Mouse (Mus musculus) neural tube, embryonic 11.5 days (tissue): ENCODE measurements around the gene Gm49387. TPM values are rescaled to one million over a fixed set of nuclear protein-coding genes. Genes with fewer than 3 reads are reported as not detected.

ENCODE experiments used
- ATAC-seq: fragments of 200-750 bp; cut with Nextera tagmentation; 2 replicates; pipeline ENCODE4 v1.8.0; 2017; ENCODE audit warnings: moderate number of reproducible peaks, mild to moderate bottlenecking, moderate TSS enrichment, moderate library complexity; ENCODE audit not compliant: insufficient read depth, low FRiP score, low TSS enrichment
- DNase-seq: peaks from one replicate; pipeline ENCODE4 v3.0.0-alpha.2; 2015; ENCODE audit warnings: low spot score
- H3K27ac ChIP-seq: fragments of 300-500 bp; sonication (generic); 2 replicates; pipeline ENCODE4 v1.5.1; 2014; ENCODE audit warnings: low read depth, mild to moderate bottlenecking, low read length
- H3K27me3 ChIP-seq: fragments of 300-500 bp; sonication (generic); 2 replicates; pipeline ENCODE4 v1.6.1; 2014; ENCODE audit warnings: mild to moderate bottlenecking, low read length, mixed read lengths; ENCODE audit not compliant: control insufficient read depth, insufficient read depth
- H3K36me3 ChIP-seq: fragments of 300-500 bp; sonication (generic); 2 replicates; pipeline ENCODE4 v1.6.1; 2014; ENCODE audit warnings: mild to moderate bottlenecking, low read length, moderate library complexity, mixed read lengths; ENCODE audit not compliant: control insufficient read depth, insufficient read depth
- H3K4me1 ChIP-seq: fragments of 300-500 bp; sonication (generic); 2 replicates; pipeline ENCODE4 v1.6.1; 2014; ENCODE audit warnings: low read length, mixed read lengths; ENCODE audit not compliant: control insufficient read depth, insufficient read depth
- H3K4me2 ChIP-seq: fragments of 300-500 bp; sonication (generic); 2 replicates; pipeline ENCODE4 v1.6.1; 2014; ENCODE audit warnings: low read depth, mild to moderate bottlenecking, moderate library complexity
- H3K4me3 ChIP-seq: fragments of 300-500 bp; sonication (generic); 2 replicates; pipeline ENCODE4 v1.5.1; 2014; ENCODE audit warnings: low read depth, low read length
- H3K9ac ChIP-seq: fragments of 300-500 bp; sonication (generic); 2 replicates; pipeline ENCODE4 v1.6.1; 2014; ENCODE audit warnings: mild to moderate bottlenecking, low read length
- H3K9me3 ChIP-seq: fragments of 300-500 bp; sonication (generic); 2 replicates; pipeline ENCODE4 v1.6.1; 2016; ENCODE audit warnings: low read length; ENCODE audit not compliant: control insufficient read depth
- WGBS: fragments of 180-500 bp; shearing (Covaris S2); extraction: QIAGEN DNeasy Blood & Tissue Kit; methylation state at CpG from one replicate; pipeline ENCODE4 v1.1.7; 2014; 5-methylcytosine and 5-hydroxymethylcytosine counted together
- polyA plus RNA-seq: library from polyadenylated mRNA; unstranded; fragments of >200 nt; fragmentation: Nextera tagmentation; extraction: Ambion mirVana; gene quantifications from 2 replicates; pipeline ENCODE4 v1.2.1, GENCODE M21; 2014

Gene Gm49387
- polyA plus RNA-seq, 1 experiment from 2014 or later: not detected

GRCm38 (mm10) chr14:31576846-31577697 lies 63.6 kb downstream of the Gm49387 start:
- no peak for ATAC-seq
- no peak for DNase-seq

GRCm38 (mm10) chr14:31575866-31576265 lies 64.8 kb downstream of the Gm49387 start:
- no peak for ATAC-seq
- Histone ChIP-seq H3K4me3 (no peak overlapping the region), H3K4me1 (no peaks in the 10 kb centered on the region), H3K4me2 (no peak overlapping the region), H3K9me3 (no peaks in the 10 kb centered on the region), H3K27ac (no peak overlapping the region), H3K27me3 (no peaks in the 10 kb centered on the region), H3K9ac (no peak overlapping the region), H3K36me3 (no peaks in the 10 kb centered on the region)
- DNase-seq: no peak
- 79% methylated on average over 9 of the region's 9 CpGs for WGBS

More at GRCm38 (mm10) chr14:31576846-31577697, 63.6 kb downstream of the Gm49387 start:
- 52% methylated on average over 10 of the region's 10 CpGs for WGBS
- H3K27ac ChIP-seq: no peak overlapping the region
- no peaks in the 10 kb centered on the region for H3K4me1 ChIP-seq
- no peak overlapping the region for H3K4me3 ChIP-seq
- H3K27me3 ChIP-seq: no peaks in the 10 kb centered on the region
- no peaks in the 10 kb centered on the region for H3K36me3 ChIP-seq
- H3K9me3 ChIP-seq: no peaks in the 10 kb centered on the region
- H3K4me2 ChIP-seq: no peak overlapping the region
- H3K9ac ChIP-seq: no peak overlapping the region

GRCm38 (mm10) chr14:31574903-31575665 lies 65.6 kb downstream of the Gm49387 start:
- Histone ChIP-seq H3K4me3 (no peak overlapping the region), H3K36me3 (no peaks in the 10 kb centered on the region), H3K4me2 (no peak overlapping the region), H3K27me3 (no peaks in the 10 kb centered on the region), H3K9me3 (no peaks in the 10 kb centered on the region), H3K9ac (no peak overlapping the region), H3K4me1 (no peaks in the 10 kb centered on the region), H3K27ac (no peak overlapping the region)
- 91% methylated on average over 18 of the region's 18 CpGs for WGBS
- ATAC-seq (no peak), DNase-seq (no peak)

GRCm38 (mm10) chr14:31572561-31573175 lies 68.0 kb downstream of the Gm49387 start:
- H3K4me2 ChIP-seq: no peak overlapping the region
- H3K36me3 ChIP-seq: no peaks in the 10 kb centered on the region
- no peak for DNase-seq
- H3K9me3 ChIP-seq: no peaks in the 10 kb centered on the region
- no peak overlapping the region for H3K9ac ChIP-seq
- ATAC-seq: no peak
- no peak overlapping the region for H3K4me3 ChIP-seq
- H3K27me3 ChIP-seq: no peaks in the 10 kb centered on the region
- H3K4me1 ChIP-seq: no peaks in the 10 kb centered on the region
- no peak overlapping the region for H3K27ac ChIP-seq
- WGBS: 89% methylated on average over 9 of the region's 9 CpGs

GRCm38 (mm10) chr14:31571419-31571818 lies 69.3 kb downstream of the Gm49387 start:
- Histone ChIP-seq H3K36me3 (no peaks in the 10 kb centered on the region), H3K4me1 (no peaks in the 10 kb centered on the region), H3K27me3 (no peaks in the 10 kb centered on the region), H3K27ac (no peak overlapping the region), H3K4me3 (no peak overlapping the region), H3K4me2 (no peak overlapping the region), H3K9me3 (no peaks in the 10 kb centered on the region), H3K9ac (no peak overlapping the region)
- 89% methylated on average over 5 of the region's 5 CpGs for WGBS
- ATAC-seq (no peak), DNase-seq (no peak)

GRCm38 (mm10) chr14:31570131-31570951 lies 70.3 kb downstream of the Gm49387 start:
- WGBS: 71% methylated on average over 6 of the region's 6 CpGs
- Histone ChIP-seq H3K27me3 (no peaks in the 10 kb centered on the region), H3K4me1 (no peaks in the 10 kb centered on the region), H3K36me3 (no peaks in the 10 kb centered on the region), H3K9ac (no peak overlapping the region), H3K27ac (no peak overlapping the region), H3K4me3 (no peak overlapping the region), H3K9me3 (no peaks in the 10 kb centered on the region), H3K4me2 (no peak overlapping the region)
- DNase-seq: no peak
- ATAC-seq: no peak

GRCm38 (mm10) chr14:31569151-31569631 lies 71.5 kb downstream of the Gm49387 start:
- 65% methylated on average over 7 of the region's 7 CpGs for WGBS
- H3K27me3 ChIP-seq: no peaks in the 10 kb centered on the region
- H3K27ac ChIP-seq: no peak overlapping the region
- ATAC-seq: no peak
- no peak for DNase-seq
- no peaks in the 10 kb centered on the region for H3K9me3 ChIP-seq
- no peak overlapping the region for H3K4me2 ChIP-seq
- no peaks in the 10 kb centered on the region for H3K36me3 ChIP-seq
- no peak overlapping the region for H3K4me3 ChIP-seq
- H3K9ac ChIP-seq: no peak overlapping the region
- H3K4me1 ChIP-seq: no peaks in the 10 kb centered on the region
